In the genomic region with DNA sequence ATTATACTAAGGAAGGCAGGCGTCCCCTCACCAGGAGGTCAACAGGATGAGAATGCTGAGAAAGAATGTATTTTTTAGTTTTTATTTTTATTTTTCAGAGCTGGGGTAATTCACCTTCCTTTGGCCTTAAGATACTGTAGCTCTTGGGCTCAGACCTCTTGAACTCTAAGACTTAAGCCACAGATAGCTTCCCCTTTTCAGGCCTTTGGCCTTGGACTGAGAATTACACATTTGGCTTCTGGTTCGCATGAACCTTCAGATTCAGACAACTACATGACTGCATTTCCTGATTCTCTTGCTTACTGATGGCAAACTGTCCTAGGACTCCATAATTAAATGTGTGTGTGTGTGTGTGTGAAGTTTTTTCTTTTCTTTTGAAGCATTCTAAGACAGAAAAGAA, we compare ENCODE assay signal across 23 mouse cellular contexts. TPM values are rescaled to one million over a fixed set of nuclear protein-coding genes. Genes with fewer than 3 reads are reported as not detected.
A peak's percentile ranks its signal among the peaks of the same experiment; 100 is the strongest.
DNase-seq lines count a peak whose midpoint lies in the region; ATAC-seq and TF ChIP-seq lines count a peak whose summit lies in the region.
"Had no signal": no experiment of that assay in that cellular context is flagged by ENCODE, and none has a peak within 500 bp of the region (broad histone marks: within the 10 kb centered on the region; RNA-seq: fewer than 3 reads in every experiment).

No protein-coding gene starts in this region.

- no peaks in the 10 kb centered on the region for H3K9me3 ChIP-seq in MEL (replicated peaks; ENCODE audit: insufficient read depth, low read length)
- H3K9me3 ChIP-seq in kidney, embryonic 15.5 days (replicated peaks), result no peaks in the 10 kb centered on the region
- H3K9me3 ChIP-seq: embryonic facial prominence, embryonic 10.5 days; embryonic facial prominence, embryonic 12.5 days; G1E had no signal

- TF ChIP-seq CTCF in heart, adult 2 months (IDR thresholded peaks at IDR 0.05), result no peak
- no peak for TF ChIP-seq CTCF in MEL (IDR thresholded peaks at IDR 0.05 in 2 of 3, conservative IDR thresholded peaks at IDR 0.05 in 1 of 3; ENCODE audit: control insufficient read depth in 1 of 3, insufficient read depth in 1 of 3, low read depth in 2 of 3, low read length in 3 of 3, poor library complexity in 1 of 3, severe bottlenecking in 1 of 3)

- H3K79me2 ChIP-seq in heart, adult 2 months (replicated peaks; ENCODE audit: control insufficient read depth, insufficient read depth, low read length), result no peaks in the 10 kb centered on the region
- H3K79me2 ChIP-seq in MEL (ENCODE audit: control insufficient read depth, insufficient read depth, low read length, poor library complexity), result no peaks in the 10 kb centered on the region

- H3K36me3 ChIP-seq in heart, adult 2 months (ENCODE audit: control insufficient read depth, insufficient read depth, low read length), result no peaks in the 10 kb centered on the region
- H3K36me3 ChIP-seq in MEL (ENCODE audit: control insufficient read depth in 1 of 2, insufficient read depth in 2 of 2, low read length in 2 of 2), result peaks cover 0 to 4% of the 10 kb centered on the region in 2 experiments; a peak in 2 of 4 replicates
- no peaks in the 10 kb centered on the region for H3K36me3 ChIP-seq in kidney, embryonic 15.5 days
- H3K36me3 ChIP-seq: embryonic facial prominence, embryonic 10.5 days; embryonic facial prominence, embryonic 12.5 days; G1E had no signal

- 64% methylated on average over 2 of the region's 2 CpGs for WGBS in heart, adult 2 months
- WGBS in kidney, embryonic 15.5 days, result 78% methylated on average over 2 of the region's 2 CpGs

- peak overlapping the region; percentile 18; the same call in 1 of the 2 replicates for H3K27ac ChIP-seq in heart, adult 2 months
- no peak overlapping the region for H3K27ac ChIP-seq in MEL (ENCODE audit: control insufficient read depth, low read depth, low read length)
- H3K27ac ChIP-seq in kidney, embryonic 15.5 days, result no peak overlapping the region
- H3K27ac ChIP-seq: embryonic facial prominence, embryonic 10.5 days; embryonic facial prominence, embryonic 12.5 days had no signal

- H3K27me3 ChIP-seq in heart, adult 2 months (ENCODE audit: control insufficient read depth, insufficient read depth, low read length), result no peaks in the 10 kb centered on the region
- H3K27me3 ChIP-seq in MEL (ENCODE audit: control insufficient read depth in 1 of 2, insufficient read depth in 2 of 2, low read length in 2 of 2), result no peaks in the 10 kb centered on the region
- H3K27me3 ChIP-seq in kidney, embryonic 15.5 days, result no peaks in the 10 kb centered on the region
- H3K27me3 ChIP-seq: CH12.LX; embryonic facial prominence, embryonic 12.5 days had no signal

- TF ChIP-seq EP300 in heart, adult 2 months (IDR thresholded peaks at IDR 0.05; ENCODE audit: insufficient read depth, low read depth, low read length), result no peak
- TF ChIP-seq EP300 in MEL (IDR thresholded peaks at IDR 0.05; ENCODE audit: low read depth in 1 of 2, low read length in 2 of 2), result no peak

- TF ChIP-seq POLR2A in heart, adult 2 months (IDR thresholded peaks at IDR 0.05; ENCODE audit: insufficient read depth, low read depth, low read length), result no peak
- TF ChIP-seq POLR2A in MEL (IDR thresholded peaks at IDR 0.05; ENCODE audit: control insufficient read depth in 1 of 2, insufficient read depth in 1 of 2, low read depth in 1 of 2, low read length in 2 of 2, poor library complexity in 1 of 2), result no peak

- H3K4me1 ChIP-seq in heart, adult 2 months (ENCODE audit: control insufficient read depth, insufficient read depth, low read length), result peaks cover 2% of the 10 kb centered on the region
- H3K4me1 ChIP-seq in MEL (ENCODE audit: control insufficient read depth in 1 of 2, insufficient read depth in 2 of 2, low read length in 2 of 2), result peaks cover 6 to 16% of the 10 kb centered on the region in 2 experiments
- H3K4me1 ChIP-seq in kidney, embryonic 15.5 days, result no peaks in the 10 kb centered on the region
- H3K4me1 ChIP-seq: embryonic facial prominence, embryonic 10.5 days; embryonic facial prominence, embryonic 12.5 days had no signal

- H3K9ac ChIP-seq in heart, adult 2 months (ENCODE audit: low read depth, low read length), result no peak overlapping the region
- no peak overlapping the region for H3K9ac ChIP-seq in MEL (ENCODE audit: control insufficient read depth, low read depth, low read length, poor library complexity, severe bottlenecking)
- no peak overlapping the region for H3K9ac ChIP-seq in kidney, embryonic 15.5 days
- H3K9ac ChIP-seq: embryonic facial prominence, embryonic 12.5 days had no signal

- intact Hi-C loops in heart, adult 2 months (cut with DNase I), result no loop called here
- intact Hi-C loops in heart, postnatal 25 days (cut with DNase I), result no loop called here

- no peak overlapping the region for H3K4me2 ChIP-seq in kidney, embryonic 15.5 days
- H3K4me2 ChIP-seq: embryonic facial prominence, embryonic 12.5 days had no signal

- TF ChIP-seq RAD21 in MEL (IDR thresholded peaks at IDR 0.05; ENCODE audit: low read depth, low read length), result no peak

- no peak for DNase-seq in heart, adult 2 months
- no peak for DNase-seq in heart, postnatal 25 days (ENCODE audit: low spot score)
- DNase-seq in MEL (ENCODE audit: low read depth, low spot score), result peak; percentile 26
- DNase-seq in urinary bladder, adult 2 months (ENCODE audit: low spot score), result no peak
- DNase-seq: adrenal gland, adult 2 months; adrenal gland, postnatal 10 days; adrenal gland, postnatal 25 days; B cell, adult 2 months; cerebellum, adult 11 months; cerebellum, adult 18-20 months; cerebellum, adult 8-10 months; cerebellum, adult 9-11 months; cerebellum, postnatal 14 days; cerebellum, postnatal 36 days had no signal

- H3K4me3 ChIP-seq in heart, adult 2 months, result no peak overlapping the region
- no peak overlapping the region for H3K4me3 ChIP-seq in MEL (ENCODE audit: control insufficient read depth in 1 of 2, insufficient read depth in 1 of 2, low read depth in 2 of 2, low read length in 2 of 2)
- H3K4me3 ChIP-seq in kidney, embryonic 15.5 days (replicated peaks), result no peak overlapping the region
- H3K4me3 ChIP-seq: embryonic facial prominence, embryonic 10.5 days; embryonic facial prominence, embryonic 12.5 days had no signal

- ATAC-seq in hematopoietic stem cell, adult 5-6 weeks (replicated peaks in 1 of 2; ENCODE audit: insufficient read depth in 1 of 2, low FRiP score in 2 of 2, low TSS enrichment in 1 of 2, low read depth in 1 of 2, poor library complexity in 2 of 2, severe bottlenecking in 2 of 2), result peak; percentile 42 to 58; a peak in 3 of 4 replicates
- ATAC-seq in kidney, embryonic 15.5 days (replicated peaks; ENCODE audit: low FRiP score), result no peak
- ATAC-seq: CD4-positive, CD25-positive, alpha-beta regulatory T cell, adult 4 months; forebrain, embryonic 14.5 days; forebrain, embryonic 16.5 days had no signal

RNA-seq across cellular contexts. Expression of a gene that starts 14.9 kb away (rescaled TPM):
- 1 to 10 TPM; 1.9 to 3.8 TPM for total RNA-seq in heart, adult 2 months (2021)
- polyA plus RNA-seq in heart, adult 2 months (2012; rRNA removed), result 1.6 and 2.3 TPM in 2 replicates
- 1 to 10 TPM; 1.3 to 2.7 TPM for total RNA-seq in heart, postnatal 25 days (2021)
- 0.46 and 1.2 TPM in 2 replicates for total RNA-seq in MEL (2012; rRNA removed)
- 1 to 10 TPM in 1 of 2 experiments, not detected in 1; 2.6 TPM for polyA plus RNA-seq in MEL (2012; ENCODE audit: insufficient read depth in 1 of 2, insufficient read length in 2 of 2, low read depth in 1 of 2, low replicate concordance in 2 of 2, missing spikeins in 1 of 2)
- total RNA-seq in hematopoietic stem cell, adult 5-6 weeks (2017), result 6.2 and 24.1 TPM in 2 replicates
- polyA plus RNA-seq in kidney, embryonic 15.5 days (2015; fragmentation: Nextera tagmentation; extraction: Ambion mirVana), result 6.6 and 6.7 TPM in 2 replicates
- polyA plus RNA-seq in urinary bladder, adult 2 months (2012; rRNA removed), result 2.2 and 3.8 TPM in 2 replicates

RNA-seq across cellular contexts. Expression of a gene that starts 43.1 kb away (rescaled TPM):
- 1 to 10 TPM; 7.7 to 8.2 TPM for total RNA-seq in heart, adult 2 months (2021)
- polyA plus RNA-seq in heart, adult 2 months (2012; rRNA removed), result 7.7 and 18.7 TPM in 2 replicates
- total RNA-seq in heart, postnatal 25 days (2021), result 1 to 10 TPM; 8.4 to 8.7 TPM
- 4.9 and 5.1 TPM in 2 replicates for total RNA-seq in MEL (2012; rRNA removed)
- polyA plus RNA-seq in MEL (2012; ENCODE audit: insufficient read depth in 1 of 2, insufficient read length in 2 of 2, low read depth in 1 of 2, low replicate concordance in 2 of 2, missing spikeins in 1 of 2), result 1 to 10 TPM in 1 of 2 experiments, not detected in 1; 9.2 TPM
- total RNA-seq in hematopoietic stem cell, adult 5-6 weeks (2017), result 26.1 and 29.4 TPM in 2 replicates
- polyA plus RNA-seq in kidney, embryonic 15.5 days (2015; fragmentation: Nextera tagmentation; extraction: Ambion mirVana), result 9.5 and 9.6 TPM in 2 replicates
- polyA plus RNA-seq in urinary bladder, adult 2 months (2012; rRNA removed), result 16.6 and 17.1 TPM in 2 replicates

RNA-seq across cellular contexts. Expression of a gene that starts 45.9 kb away (rescaled TPM):
- 10 to 100 TPM in 1 of 2 experiments, 1 to 10 TPM in 1; 4.0 to 27.2 TPM for total RNA-seq in heart, adult 2 months (2021)
- polyA plus RNA-seq in heart, adult 2 months (2012; rRNA removed), result 8.6 and 21.7 TPM in 2 replicates
- total RNA-seq in heart, postnatal 25 days (2021), result 1 to 10 TPM; 3.2 to 6.7 TPM
- 0.58 and 0.78 TPM in 2 replicates for total RNA-seq in MEL (2012; rRNA removed)
- polyA plus RNA-seq in MEL (2012; ENCODE audit: insufficient read depth in 1 of 2, insufficient read length in 2 of 2, low read depth in 1 of 2, low replicate concordance in 2 of 2, missing spikeins in 1 of 2), result 10 to 100 TPM in 1 of 2 experiments, not detected in 1; 43.5 TPM
- 24.4 and 42.0 TPM in 2 replicates for total RNA-seq in hematopoietic stem cell, adult 5-6 weeks (2017)
- 3.4 and 4.2 TPM in 2 replicates for polyA plus RNA-seq in kidney, embryonic 15.5 days (2015; fragmentation: Nextera tagmentation; extraction: Ambion mirVana)
- polyA plus RNA-seq in urinary bladder, adult 2 months (2012; rRNA removed), result 1.8 and 1.9 TPM in 2 replicates

RNA-seq across cellular contexts. Expression of a gene that starts 58.5 kb away (rescaled TPM):
- 10 to 100 TPM; 30.7 to 32.9 TPM for total RNA-seq in heart, adult 2 months (2021)
- polyA plus RNA-seq in heart, adult 2 months (2012; rRNA removed), result 22.8 and 31.1 TPM in 2 replicates
- total RNA-seq in heart, postnatal 25 days (2021), result 10 to 100 TPM; 33.3 to 35.5 TPM
- 140 and 159 TPM in 2 replicates for total RNA-seq in MEL (2012; rRNA removed)
- 100 to 1,000 TPM in 1 of 2 experiments, not detected in 1; 127 TPM for polyA plus RNA-seq in MEL (2012; ENCODE audit: insufficient read depth in 1 of 2, insufficient read length in 2 of 2, low read depth in 1 of 2, low replicate concordance in 2 of 2, missing spikeins in 1 of 2)
- 59.9 and 89.5 TPM in 2 replicates for total RNA-seq in hematopoietic stem cell, adult 5-6 weeks (2017)
- 140 and 141 TPM in 2 replicates for polyA plus RNA-seq in kidney, embryonic 15.5 days (2015; fragmentation: Nextera tagmentation; extraction: Ambion mirVana)
- polyA plus RNA-seq in urinary bladder, adult 2 months (2012; rRNA removed), result 77.0 and 83.6 TPM in 2 replicates

RNA-seq across cellular contexts. Expression of a gene that starts 59.6 kb away (rescaled TPM):
- 1 to 10 TPM; 2.5 to 4.9 TPM for total RNA-seq in heart, adult 2 months (2021)
- 16.0 and 21.1 TPM in 2 replicates for polyA plus RNA-seq in heart, adult 2 months (2012; rRNA removed)
- total RNA-seq in heart, postnatal 25 days (2021), result 1 to 10 TPM; 4.1 to 4.7 TPM
- not detected in 2 replicates for total RNA-seq in MEL (2012; rRNA removed)
- under 1 TPM in 1 of 2 experiments, not detected in 1; 0.64 TPM for polyA plus RNA-seq in MEL (2012; ENCODE audit: insufficient read depth in 1 of 2, insufficient read length in 2 of 2, low read depth in 1 of 2, low replicate concordance in 2 of 2, missing spikeins in 1 of 2)
- 2.2 and 4.9 TPM in 2 replicates for total RNA-seq in hematopoietic stem cell, adult 5-6 weeks (2017)
- polyA plus RNA-seq in kidney, embryonic 15.5 days (2015; fragmentation: Nextera tagmentation; extraction: Ambion mirVana), result 0.91 and 1.4 TPM in 2 replicates
- polyA plus RNA-seq in urinary bladder, adult 2 months (2012; rRNA removed), result 151 and 161 TPM in 2 replicates
- total RNA-seq: CH12.LX had no signal
- polyA plus RNA-seq: CD4-positive, CD25-positive, alpha-beta regulatory T cell, adult 4 months; forebrain, embryonic 14.5 days; G1E had no signal
